Mouse (Mus musculus): ENCODE measurements around the gene 1810046K07Rik. TPM values are rescaled to one million over a fixed set of nuclear protein-coding genes. Genes with fewer than 3 reads are reported as not detected.

The 1810046K07Rik gene
- polyA plus RNA-seq, 2 experiments, result 0.13 TPM; not detected in 1

- Histone ChIP-seq H3K36me3 (ENCODE audit: control insufficient read depth, insufficient read depth, low read length) (no peaks in the 10 kb centered on the region), H3K27me3 (ENCODE audit: control insufficient read depth, insufficient read depth, low read length) (no peaks in the 10 kb centered on the region), H3K9me3 (ENCODE audit: control insufficient read depth, low read length) (no peaks in the 10 kb centered on the region), H3K4me2 (replicated peaks; ENCODE audit: low read depth, low read length, severe bottlenecking) (no peak overlapping the region), H3K27ac (replicated peaks; ENCODE audit: low read depth, low read length) (no peak overlapping the region), H3K4me1 (ENCODE audit: control insufficient read depth, insufficient read depth, low read length) (no peaks in the 10 kb centered on the region), H3K4me3 (replicated peaks; ENCODE audit: low read length) (no peak overlapping the region), H3K9ac (ENCODE audit: low read depth, low read length, severe bottlenecking) (no peak overlapping the region)
- ATAC-seq (ENCODE audit: low FRiP score, low read depth) (no peak), DNase-seq (ENCODE audit: low spot score) (no peak)
- TF ChIP-seq POLR2A (IDR thresholded peaks at IDR 0.05; ENCODE audit: borderline replicate concordance, extremely low read depth, insufficient read depth, insufficient read length), result no peak
- 84% methylated on average over 11 of the region's 11 CpGs for WGBS
Measured at GRCm38 (mm10) chr9:51326619-51327554, 1.8 kb downstream of the 1810046K07Rik start.

DNA sequence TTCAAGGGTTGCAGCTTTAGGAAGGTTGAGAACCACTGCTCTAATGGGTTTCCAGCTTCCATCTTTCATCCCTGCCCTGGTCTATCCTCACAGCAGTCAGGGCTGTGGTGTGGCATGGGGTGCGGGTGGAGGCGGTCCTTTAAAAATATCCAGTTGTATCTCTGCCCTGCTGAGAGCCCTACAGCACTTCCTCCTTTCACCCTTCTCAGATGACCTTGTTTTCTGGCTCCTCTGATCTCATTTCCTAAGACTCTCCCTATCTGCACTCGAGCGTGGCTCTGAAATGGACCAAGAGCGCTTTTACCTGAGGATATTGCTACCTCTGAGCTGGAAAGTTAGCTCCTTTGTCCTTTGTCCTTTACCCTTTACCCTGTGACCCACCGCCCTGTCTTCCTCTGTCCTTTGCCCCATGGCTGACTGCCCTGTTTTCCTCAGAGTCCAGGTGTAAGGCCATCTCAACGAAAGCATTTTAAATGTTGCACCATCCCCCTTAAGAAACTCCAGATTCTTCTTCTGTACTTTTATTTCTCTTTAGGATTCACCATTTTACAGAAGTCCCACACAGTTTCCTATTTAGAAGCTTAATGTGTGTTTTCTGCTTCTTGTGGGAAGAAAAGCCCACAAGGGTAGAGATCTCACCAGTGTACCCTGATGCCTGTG, 4.2 kb downstream of the 1810046K07Rik start:
- H3K9me3 ChIP-seq (ENCODE audit: control insufficient read depth, low read length), result no peaks in the 10 kb centered on the region
- no peak overlapping the region for H3K4me3 ChIP-seq (replicated peaks; ENCODE audit: low read length)
- no peak overlapping the region for H3K27ac ChIP-seq (replicated peaks; ENCODE audit: low read depth, low read length)
- no peaks in the 10 kb centered on the region for H3K27me3 ChIP-seq (ENCODE audit: control insufficient read depth, insufficient read depth, low read length)
- no peaks in the 10 kb centered on the region for H3K36me3 ChIP-seq (ENCODE audit: control insufficient read depth, insufficient read depth, low read length)
- 71% methylated on average over 7 of the region's 7 CpGs for WGBS
- no peaks in the 10 kb centered on the region for H3K4me1 ChIP-seq (ENCODE audit: control insufficient read depth, insufficient read depth, low read length)
- TF ChIP-seq POLR2A (IDR thresholded peaks at IDR 0.05; ENCODE audit: borderline replicate concordance, extremely low read depth, insufficient read depth, insufficient read length), result no peak
- H3K9ac ChIP-seq (ENCODE audit: low read depth, low read length, severe bottlenecking), result no peak overlapping the region
- H3K4me2 ChIP-seq (replicated peaks; ENCODE audit: low read depth, low read length, severe bottlenecking), result no peak overlapping the region
- DNase-seq (ENCODE audit: low spot score) (no peak), ATAC-seq (ENCODE audit: low FRiP score, low read depth) (no peak)

DNA sequence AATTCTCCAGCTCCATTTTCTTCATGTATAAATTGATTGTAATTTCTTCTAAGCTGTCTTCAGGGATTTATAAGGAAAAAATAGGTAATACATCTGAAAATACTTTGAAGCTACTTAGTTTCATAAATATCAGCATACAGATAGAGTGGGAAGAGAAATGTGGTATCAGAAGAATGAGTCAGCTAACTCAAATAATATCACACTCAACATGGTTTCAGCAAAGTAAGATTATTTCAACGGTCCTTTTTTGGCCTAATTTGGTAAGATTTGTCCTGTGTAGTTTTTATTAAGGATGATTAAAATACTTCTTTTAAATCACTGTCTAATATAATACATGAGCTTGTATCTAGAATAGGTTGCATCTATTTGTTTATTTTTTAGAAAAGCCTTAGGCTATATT, 8.6 kb downstream of the 1810046K07Rik start:
- ATAC-seq (ENCODE audit: low FRiP score, low read depth), result no peak
- Histone ChIP-seq H3K27me3 (ENCODE audit: control insufficient read depth, insufficient read depth, low read length) (no peaks in the 10 kb centered on the region), H3K36me3 (ENCODE audit: control insufficient read depth, insufficient read depth, low read length) (no peaks in the 10 kb centered on the region), H3K27ac (replicated peaks; ENCODE audit: low read depth, low read length) (no peak overlapping the region), H3K4me3 (replicated peaks; ENCODE audit: low read length) (no peak overlapping the region), H3K4me2 (replicated peaks; ENCODE audit: low read depth, low read length, severe bottlenecking) (no peak overlapping the region), H3K9me3 (ENCODE audit: control insufficient read depth, low read length) (no peaks in the 10 kb centered on the region), H3K4me1 (ENCODE audit: control insufficient read depth, insufficient read depth, low read length) (no peaks in the 10 kb centered on the region), H3K9ac (ENCODE audit: low read depth, low read length, severe bottlenecking) (no peak overlapping the region)
- DNase-seq (ENCODE audit: low spot score), result no peak
- no peak for TF ChIP-seq POLR2A (IDR thresholded peaks at IDR 0.05; ENCODE audit: borderline replicate concordance, extremely low read depth, insufficient read depth, insufficient read length)
- 87% methylated on average over 1 of the region's 1 CpGs for WGBS

GRCm38 (mm10) chr9:51318246-51318645, 10.5 kb downstream of the 1810046K07Rik start:
- 87% methylated on average over 4 of the region's 4 CpGs for WGBS
- DNase-seq (ENCODE audit: low spot score), result no peak
- H3K4me3 ChIP-seq (replicated peaks; ENCODE audit: low read length), result no peak overlapping the region
- H3K9ac ChIP-seq (ENCODE audit: low read depth, low read length, severe bottlenecking), result no peak overlapping the region
- H3K4me1 ChIP-seq (ENCODE audit: control insufficient read depth, insufficient read depth, low read length), result no peaks in the 10 kb centered on the region
- H3K9me3 ChIP-seq (ENCODE audit: control insufficient read depth, low read length), result no peaks in the 10 kb centered on the region
- H3K4me2 ChIP-seq (replicated peaks; ENCODE audit: low read depth, low read length, severe bottlenecking), result no peak overlapping the region
- no peak overlapping the region for H3K27ac ChIP-seq (replicated peaks; ENCODE audit: low read depth, low read length)
- no peaks in the 10 kb centered on the region for H3K27me3 ChIP-seq (ENCODE audit: control insufficient read depth, insufficient read depth, low read length)
- ATAC-seq (ENCODE audit: low FRiP score, low read depth), result no peak
- no peaks in the 10 kb centered on the region for H3K36me3 ChIP-seq (ENCODE audit: control insufficient read depth, insufficient read depth, low read length)
- no peak for TF ChIP-seq POLR2A (IDR thresholded peaks at IDR 0.05; ENCODE audit: borderline replicate concordance, extremely low read depth, insufficient read depth, insufficient read length)

DNA sequence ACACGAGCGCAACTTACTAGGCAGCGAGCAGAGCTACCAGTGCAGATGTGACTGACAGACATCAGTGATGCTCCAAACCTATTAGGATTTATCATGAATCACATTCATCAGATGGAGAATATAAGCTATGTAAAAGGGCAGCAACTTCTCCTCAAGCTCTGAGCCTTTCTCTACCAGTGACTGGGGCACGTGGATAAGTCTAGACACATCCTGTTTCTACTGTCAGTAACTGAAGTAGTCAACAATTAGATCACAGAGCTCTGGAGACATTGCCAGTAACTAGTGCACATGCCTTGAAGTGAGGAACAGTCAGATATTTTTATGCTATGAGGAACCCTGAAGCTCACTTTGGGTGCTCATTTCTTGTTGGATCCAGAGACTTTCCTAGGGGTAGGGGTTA, 11.4 kb downstream of the 1810046K07Rik start:
- no peak for ATAC-seq (ENCODE audit: low FRiP score, low read depth)
- WGBS, result 86% methylated on average over 4 of the region's 4 CpGs

More for the DNA sequence above, 11.4 kb downstream of the 1810046K07Rik start:
- TF ChIP-seq POLR2A (IDR thresholded peaks at IDR 0.05; ENCODE audit: borderline replicate concordance, extremely low read depth, insufficient read depth, insufficient read length), result no peak
- H3K4me3 ChIP-seq (replicated peaks; ENCODE audit: low read length), result no peak overlapping the region
- H3K36me3 ChIP-seq (ENCODE audit: control insufficient read depth, insufficient read depth, low read length), result no peaks in the 10 kb centered on the region
- H3K9ac ChIP-seq (ENCODE audit: low read depth, low read length, severe bottlenecking), result no peak overlapping the region
- H3K9me3 ChIP-seq (ENCODE audit: control insufficient read depth, low read length), result no peaks in the 10 kb centered on the region
- no peak overlapping the region for H3K4me2 ChIP-seq (replicated peaks; ENCODE audit: low read depth, low read length, severe bottlenecking)
- no peak for DNase-seq (ENCODE audit: low spot score)
- no peaks in the 10 kb centered on the region for H3K4me1 ChIP-seq (ENCODE audit: control insufficient read depth, insufficient read depth, low read length)
- no peaks in the 10 kb centered on the region for H3K27me3 ChIP-seq (ENCODE audit: control insufficient read depth, insufficient read depth, low read length)
- no peak overlapping the region for H3K27ac ChIP-seq (replicated peaks; ENCODE audit: low read depth, low read length)

Measured in limb, embryonic 14.5 days (tissue).